Mouse (Mus musculus): ENCODE data around the gene Pla2g4b. TPM values are rescaled to one million over a fixed set of nuclear protein-coding genes. Genes with fewer than 3 reads are reported as not detected.

The Pla2g4b gene
- polyA plus RNA-seq, 1 experiment = 0.30 TPM

- TF ChIP-seq TAL1 (IDR thresholded peaks at IDR 0.05; ENCODE audit: low read length) (no peak), GATA1 (IDR thresholded peaks at IDR 0.05; ENCODE audit: low read length) (no peak)
- Histone ChIP-seq H3K4me1 (ENCODE audit: control insufficient read depth) (peaks cover 33% of the 10 kb centered on the region), H3K9me3 (ENCODE audit: control insufficient read depth, low read length) (no peaks in the 10 kb centered on the region), H3K4me3 (replicated peaks) (no peak overlapping the region), H3K27me3 (ENCODE audit: control insufficient read depth) (no peaks in the 10 kb centered on the region), H3K36me3 (ENCODE audit: control insufficient read depth) (peaks cover 22% of the 10 kb centered on the region)
Measured at GRCm38 (mm10) chr2:120030380-120030779, 2.8 kb upstream of the Pla2g4b start.

GRCm38 (mm10) chr2:120033726-120034125 lies 509 bp downstream of the Pla2g4b start:
- TF ChIP-seq GATA1 (IDR thresholded peaks at IDR 0.05; ENCODE audit: low read length) = no peak
- TF ChIP-seq TAL1 (IDR thresholded peaks at IDR 0.05; ENCODE audit: low read length) = no peak
- Histone ChIP-seq H3K4me1 (ENCODE audit: control insufficient read depth) (peaks cover 13% of the 10 kb centered on the region), H3K27me3 (ENCODE audit: control insufficient read depth) (no peaks in the 10 kb centered on the region), H3K36me3 (ENCODE audit: control insufficient read depth) (peaks cover 24% of the 10 kb centered on the region), H3K4me3 (replicated peaks) (no peak overlapping the region), H3K9me3 (ENCODE audit: control insufficient read depth, low read length) (no peaks in the 10 kb centered on the region)

DNA sequence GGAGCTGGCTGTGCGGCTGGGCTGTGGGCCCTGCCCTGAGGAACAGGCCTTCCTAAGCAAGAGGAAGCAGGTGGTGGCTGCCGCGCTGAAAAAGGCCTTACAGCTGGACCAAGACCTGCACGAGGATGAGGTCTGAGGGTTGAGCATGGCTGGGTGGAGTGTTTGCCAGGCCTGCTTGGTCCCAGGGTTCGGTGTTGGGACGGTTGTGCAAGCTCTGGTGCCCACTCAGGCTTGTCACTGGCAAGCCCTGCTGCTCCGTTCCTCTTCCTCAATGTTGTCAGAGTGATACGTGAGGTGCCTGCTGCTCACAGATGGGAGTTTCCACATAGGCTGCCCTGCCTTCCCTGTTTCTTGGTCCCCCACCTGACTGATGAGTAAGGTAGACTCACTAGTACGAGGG lies 4.5 kb downstream of the Pla2g4b start:
- no peaks in the 10 kb centered on the region for H3K4me1 ChIP-seq (ENCODE audit: control insufficient read depth)
- TF ChIP-seq TAL1 (IDR thresholded peaks at IDR 0.05; ENCODE audit: low read length) (no peak), GATA1 (IDR thresholded peaks at IDR 0.05; ENCODE audit: low read length) (no peak)
- H3K9me3 ChIP-seq (ENCODE audit: control insufficient read depth, low read length) = no peaks in the 10 kb centered on the region
- no peak overlapping the region for H3K4me3 ChIP-seq (replicated peaks)
- H3K36me3 ChIP-seq (ENCODE audit: control insufficient read depth) = peaks cover 17% of the 10 kb centered on the region
- no peaks in the 10 kb centered on the region for H3K27me3 ChIP-seq (ENCODE audit: control insufficient read depth)

GRCm38 (mm10) chr2:120040991-120041390 lies 7.8 kb downstream of the Pla2g4b start:
- Histone ChIP-seq H3K36me3 (ENCODE audit: control insufficient read depth) (peaks cover 15% of the 10 kb centered on the region), H3K27me3 (ENCODE audit: control insufficient read depth) (no peaks in the 10 kb centered on the region), H3K4me1 (ENCODE audit: control insufficient read depth) (peaks cover 9% of the 10 kb centered on the region), H3K4me3 (replicated peaks) (no peak overlapping the region), H3K9me3 (ENCODE audit: control insufficient read depth, low read length) (no peaks in the 10 kb centered on the region)
- no peak for TF ChIP-seq GATA1 (IDR thresholded peaks at IDR 0.05; ENCODE audit: low read length)
- no peak for TF ChIP-seq TAL1 (IDR thresholded peaks at IDR 0.05; ENCODE audit: low read length)

DNA sequence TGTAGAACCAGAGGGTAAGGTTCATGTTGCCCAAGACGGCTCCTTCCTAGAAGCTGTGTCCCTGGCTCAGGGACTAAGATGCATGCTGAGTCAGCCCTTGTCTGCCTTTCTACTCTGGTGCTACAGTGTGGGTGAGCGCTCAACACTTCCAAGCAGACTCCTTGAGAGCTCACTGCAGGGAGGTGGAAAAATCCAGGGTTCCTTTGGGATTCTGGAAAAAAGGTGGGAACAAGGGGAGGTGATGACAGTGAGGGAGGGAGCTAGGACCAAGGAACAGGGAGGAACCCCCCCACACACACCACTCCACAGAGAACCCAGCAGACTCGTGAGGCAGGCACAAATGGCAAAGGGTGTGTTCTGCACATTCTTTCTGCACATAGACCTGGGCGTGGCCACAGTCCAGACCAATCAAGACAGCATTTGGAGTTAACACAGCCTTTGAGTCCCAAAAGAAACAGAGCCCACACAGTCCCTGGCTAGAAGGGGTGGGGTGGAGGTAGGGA lies 10.9 kb downstream of the Pla2g4b start:
- peaks cover 13% of the 10 kb centered on the region for H3K36me3 ChIP-seq (ENCODE audit: control insufficient read depth)
- no peaks in the 10 kb centered on the region for H3K9me3 ChIP-seq (ENCODE audit: control insufficient read depth, low read length)
- H3K4me3 ChIP-seq (replicated peaks) = no peak overlapping the region
- H3K27me3 ChIP-seq (ENCODE audit: control insufficient read depth) = no peaks in the 10 kb centered on the region
- no peak for TF ChIP-seq TAL1 (IDR thresholded peaks at IDR 0.05; ENCODE audit: low read length)
- no peak for TF ChIP-seq GATA1 (IDR thresholded peaks at IDR 0.05; ENCODE audit: low read length)
- peaks cover 9% of the 10 kb centered on the region for H3K4me1 ChIP-seq (ENCODE audit: control insufficient read depth)

GRCm38 (mm10) chr2:120044676-120045075 lies 11.5 kb downstream of the Pla2g4b start:
- peaks cover 13% of the 10 kb centered on the region for H3K36me3 ChIP-seq (ENCODE audit: control insufficient read depth)
- peaks cover 9% of the 10 kb centered on the region for H3K4me1 ChIP-seq (ENCODE audit: control insufficient read depth)
- H3K4me3 ChIP-seq (replicated peaks) = no peak overlapping the region
- H3K27me3 ChIP-seq (ENCODE audit: control insufficient read depth) = no peaks in the 10 kb centered on the region
- H3K9me3 ChIP-seq (ENCODE audit: control insufficient read depth, low read length) = no peaks in the 10 kb centered on the region
- TF ChIP-seq TAL1 (IDR thresholded peaks at IDR 0.05; ENCODE audit: low read length) = no peak
- no peak for TF ChIP-seq GATA1 (IDR thresholded peaks at IDR 0.05; ENCODE audit: low read length)

DNA sequence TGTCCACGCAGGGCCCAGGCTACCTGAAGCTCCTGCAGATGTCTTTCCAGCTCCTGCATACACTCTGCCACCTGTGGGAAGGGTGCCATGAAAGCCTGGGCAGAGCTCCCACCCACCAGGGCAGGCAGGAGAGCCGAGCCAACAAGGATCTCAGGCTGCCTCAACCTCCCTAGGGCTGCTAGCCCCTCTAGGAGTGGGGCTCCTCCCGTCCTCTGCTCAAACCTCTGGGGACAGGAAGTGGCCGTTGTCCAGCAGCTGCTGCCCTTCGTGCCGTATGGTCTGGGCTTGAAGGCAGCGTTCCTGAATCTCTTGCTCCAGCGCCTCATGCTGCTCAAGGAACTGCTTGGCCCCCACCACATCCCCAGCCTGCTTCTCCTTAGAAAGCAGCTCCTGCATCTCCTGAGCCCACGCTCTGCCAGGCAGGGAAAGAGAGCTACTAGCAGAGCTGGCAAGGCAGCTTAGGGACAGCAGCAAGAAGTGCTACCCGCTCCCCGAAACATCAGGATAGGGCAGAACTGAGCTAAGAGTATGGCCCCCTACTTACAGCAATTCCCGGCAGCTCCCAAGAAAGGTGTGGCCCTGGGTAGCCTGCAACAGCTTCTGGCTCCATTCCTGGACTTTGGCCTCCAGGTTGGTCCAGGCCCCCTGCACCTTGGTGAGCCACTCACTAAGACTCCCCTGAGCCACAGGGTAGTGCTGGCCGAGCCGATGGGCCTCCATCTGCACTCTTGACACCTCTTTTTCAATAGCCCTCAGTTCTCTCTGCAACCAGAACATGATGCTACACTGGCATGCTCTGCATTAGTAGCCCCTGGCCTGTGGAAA lies 13.5 kb downstream of the Pla2g4b start:
- no peaks in the 10 kb centered on the region for H3K27me3 ChIP-seq (ENCODE audit: control insufficient read depth)

DNA sequence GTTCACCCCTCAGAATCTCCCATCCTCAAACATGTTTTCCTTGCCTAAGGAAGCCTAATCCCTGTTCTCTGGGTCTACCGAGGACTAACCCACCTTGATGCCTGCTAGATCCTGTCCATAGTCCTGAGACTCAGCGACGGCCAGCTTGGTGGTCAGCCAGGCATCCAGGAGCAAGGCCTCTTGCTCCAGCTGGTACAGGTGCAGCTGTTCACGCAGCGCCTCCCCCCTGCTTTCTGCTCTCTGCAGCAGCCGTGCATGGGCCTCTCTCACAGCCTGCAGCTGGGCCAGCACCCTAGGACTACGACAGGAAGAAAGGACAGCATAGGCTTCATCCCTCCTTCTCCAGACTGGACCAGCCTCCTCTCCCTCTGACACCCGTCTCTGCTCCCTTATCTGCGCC lies 15.0 kb downstream of the Pla2g4b start:
- no peaks in the 10 kb centered on the region for H3K27me3 ChIP-seq (ENCODE audit: control insufficient read depth)
- no peaks in the 10 kb centered on the region for H3K36me3 ChIP-seq (ENCODE audit: control insufficient read depth)
- H3K9me3 ChIP-seq (ENCODE audit: control insufficient read depth, low read length) = no peaks in the 10 kb centered on the region
- TF ChIP-seq TAL1 (IDR thresholded peaks at IDR 0.05; ENCODE audit: low read length) (no peak), GATA1 (IDR thresholded peaks at IDR 0.05; ENCODE audit: low read length) (no peak)
- H3K4me3 ChIP-seq (replicated peaks) = no peak overlapping the region
- H3K4me1 ChIP-seq (ENCODE audit: control insufficient read depth) = peaks cover 9% of the 10 kb centered on the region

More for the DNA sequence above, 13.5 kb downstream of the Pla2g4b start:
- TF ChIP-seq TAL1 (IDR thresholded peaks at IDR 0.05; ENCODE audit: low read length) (no peak), GATA1 (IDR thresholded peaks at IDR 0.05; ENCODE audit: low read length) (no peak)
- no peak overlapping the region for H3K4me3 ChIP-seq (replicated peaks)
- no peaks in the 10 kb centered on the region for H3K9me3 ChIP-seq (ENCODE audit: control insufficient read depth, low read length)
- peaks cover 5% of the 10 kb centered on the region for H3K36me3 ChIP-seq (ENCODE audit: control insufficient read depth)
- H3K4me1 ChIP-seq (ENCODE audit: control insufficient read depth) = peaks cover 9% of the 10 kb centered on the region

DNA sequence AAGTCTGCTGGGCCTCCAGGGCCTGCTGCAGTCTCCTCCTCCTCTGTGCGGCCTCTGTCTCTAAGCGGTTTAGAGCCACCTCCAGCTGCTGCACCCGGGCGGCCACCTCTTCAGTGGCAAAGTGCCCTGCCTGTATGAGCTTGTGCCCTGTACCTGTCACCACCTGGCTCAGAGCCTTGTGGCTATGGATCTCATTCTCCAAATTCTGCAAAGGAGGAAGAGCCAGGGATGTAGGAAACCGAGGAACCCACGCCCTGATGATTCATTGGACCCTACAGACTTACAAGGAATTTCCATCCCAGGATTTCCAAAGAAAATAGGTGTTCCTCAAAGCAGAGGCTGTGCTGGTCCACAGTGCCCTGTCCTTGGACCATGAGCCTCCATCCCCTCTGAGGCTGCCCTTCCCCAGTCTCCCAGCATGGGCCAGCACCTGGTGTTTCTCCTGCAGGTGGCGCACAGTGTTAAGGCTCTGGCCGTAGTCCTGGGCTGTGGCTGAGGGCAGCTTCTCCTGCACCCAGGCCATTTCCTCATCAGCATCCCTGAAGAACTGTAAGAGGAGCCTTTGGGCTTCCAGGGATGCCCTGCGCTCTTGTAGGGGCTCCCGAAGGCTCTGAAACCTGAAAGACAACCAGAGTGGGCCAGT lies 16.5 kb downstream of the Pla2g4b start:
- H3K36me3 ChIP-seq (ENCODE audit: control insufficient read depth) = no peaks in the 10 kb centered on the region
- no peak overlapping the region for H3K4me3 ChIP-seq (replicated peaks)
- TF ChIP-seq GATA1 (IDR thresholded peaks at IDR 0.05; ENCODE audit: low read length) (no peak), TAL1 (IDR thresholded peaks at IDR 0.05; ENCODE audit: low read length) (no peak)

More for the DNA sequence above, 16.5 kb downstream of the Pla2g4b start:
- Histone ChIP-seq H3K4me1 (ENCODE audit: control insufficient read depth) (peaks cover under 1% of the 10 kb centered on the region; the same call in 1 of the 2 replicates), H3K9me3 (ENCODE audit: control insufficient read depth, low read length) (no peaks in the 10 kb centered on the region), H3K27me3 (ENCODE audit: control insufficient read depth) (no peaks in the 10 kb centered on the region)
